Mouse (Mus musculus): ENCODE data around the gene Comt.

Comt gene

GRCm38 (mm10) chr16:18410418-18410817 is 16.2 kb downstream of the Comt start:
- no peak for DNase-seq

- DNase-seq: no peak
Observed at GRCm38 (mm10) chr16:18409776-18410175, 16.9 kb downstream of the Comt start.

- no peak for DNase-seq
Observed at GRCm38 (mm10) chr16:18407912-18408311, 18.7 kb downstream of the Comt start.

- DNase-seq: no peak
Observed at GRCm38 (mm10) chr16:18406293-18406692, 20.4 kb downstream of the Comt start.

- DNase-seq: no peak
Observed at GRCm38 (mm10) chr16:18405876-18406275, 20.8 kb downstream of the Comt start.

- no peak for DNase-seq
Observed at GRCm38 (mm10) chr16:18405091-18405854, 21.4 kb downstream of the Comt start.

- no peak for DNase-seq
Observed at GRCm38 (mm10) chr16:18403285-18403684, 23.4 kb downstream of the Comt start.

GRCm38 (mm10) chr16:18400472-18401216 is 26.0 kb downstream of the Comt start:
- no peak for DNase-seq

GRCm38 (mm10) chr16:18400028-18400427 is 26.6 kb downstream of the Comt start:
- DNase-seq: no peak

GRCm38 (mm10) chr16:18396791-18397621 is 29.6 kb downstream of the Comt start:
- DNase-seq: no peak

GRCm38 (mm10) chr16:18396201-18396600 is 30.5 kb downstream of the Comt start:
- peak; percentile 93 for DNase-seq

GRCm38 (mm10) chr16:18395620-18396036 is 31.0 kb downstream of the Comt start:
- peak; percentile 74 for DNase-seq

GRCm38 (mm10) chr16:18394777-18395619 is 31.7 kb downstream of the Comt start:
- DNase-seq: peak; percentile 59

- DNase-seq: no peak
Observed at GRCm38 (mm10) chr16:18394056-18394455, 32.6 kb downstream of the Comt start.

GRCm38 (mm10) chr16:18393595-18393994 is 33.1 kb downstream of the Comt start:
- no peak for DNase-seq

GRCm38 (mm10) chr16:18392469-18393426 is 33.9 kb downstream of the Comt start:
- DNase-seq: peak; percentile 79

GRCm38 (mm10) chr16:18391728-18392127 is 34.9 kb downstream of the Comt start:
- no peak for DNase-seq

- DNase-seq: no peak
Observed at GRCm38 (mm10) chr16:18391127-18391526, 35.5 kb downstream of the Comt start.

- DNase-seq: no peak
Observed at GRCm38 (mm10) chr16:18390399-18390798, 36.3 kb downstream of the Comt start.

- DNase-seq: no peak
Observed at GRCm38 (mm10) chr16:18388583-18389435, 37.8 kb downstream of the Comt start.

All from cerebellum, adult 9-10 months (tissue).